Mouse (Mus musculus) c-Kit-negative CD71-positive TER-119-positive erythroid progenitor cells, embryonic 14.5 days (primary cell): ENCODE data around the gene Gm11397.
"Not testable (repeated sequence)": the region's sequence is repeated elsewhere in the genome, so short reads cannot be mapped to it uniquely, and the experiment has no call there.

ENCODE experiments used
- DNase-seq: peaks from one replicate; pipeline ENCODE4 v3.0.0-alpha.2; 2013; ENCODE audit warnings: low read depth, low spot score

Gm11397 gene

DNA sequence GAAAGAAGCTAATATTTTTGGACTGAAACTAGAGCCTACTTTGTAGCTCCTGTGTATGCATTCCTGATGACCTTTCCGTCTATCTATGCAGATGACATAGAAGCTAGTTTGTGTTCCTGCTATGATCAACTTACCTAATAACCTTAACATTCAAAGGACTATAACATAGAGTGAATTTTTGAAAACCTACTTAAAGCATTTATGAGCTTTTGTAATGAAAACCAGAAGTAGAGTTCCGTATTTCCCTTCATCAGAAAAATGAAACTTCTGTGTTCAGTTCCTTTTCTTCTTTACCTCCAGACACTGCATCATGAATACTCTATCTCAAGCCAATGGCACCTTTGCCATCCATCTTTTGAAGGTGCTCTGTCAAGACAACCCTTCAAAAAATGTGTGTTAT, at the start of gene Gm11397:
Gene Gm11397 (plus strand): TSS at position 301 of the 400 bp plus-strand sequence.
- DNase-seq, result not testable (repeated sequence)

DNA sequence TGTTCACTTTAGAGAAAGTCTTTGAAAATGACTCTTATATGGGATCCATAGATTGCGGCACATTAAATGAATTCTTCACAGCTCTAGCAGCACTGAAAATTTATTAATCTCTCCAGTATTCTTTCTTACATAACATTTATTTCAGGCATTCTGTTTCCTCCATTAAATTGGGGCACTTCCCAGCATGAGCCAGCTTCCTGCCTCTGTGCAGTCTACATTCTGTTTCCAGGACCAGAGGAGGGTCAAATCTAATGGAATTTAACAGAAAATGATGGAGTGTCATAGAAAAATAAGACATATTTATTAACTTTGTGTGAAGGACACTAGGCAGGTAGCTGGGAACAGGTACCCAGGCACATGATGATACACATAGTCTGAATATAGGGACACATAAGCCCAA, 38.9 kb upstream of the Gm11397 start:
- DNase-seq, result not testable (repeated sequence)

DNA sequence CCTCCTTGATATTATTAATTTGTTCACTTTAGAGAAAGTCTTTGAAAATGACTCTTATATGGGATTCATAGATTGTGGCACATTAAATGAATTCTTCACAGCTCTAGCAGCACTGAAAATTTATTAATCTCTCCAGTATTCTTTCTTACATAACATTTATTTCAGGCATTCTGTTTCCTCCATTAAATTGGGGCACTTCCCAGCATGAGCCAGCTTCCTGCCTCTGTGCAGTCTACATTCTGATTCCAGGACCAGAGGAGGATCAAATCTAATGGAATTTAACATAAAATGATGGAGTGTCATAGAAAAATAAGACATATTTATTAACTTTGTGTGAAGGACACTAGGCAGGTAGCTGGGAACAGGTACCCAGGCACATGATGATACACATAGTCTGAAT, 37.2 kb downstream of the Gm11397 start:
- DNase-seq, result not testable (repeated sequence)
